Mouse (Mus musculus) splenic B cell, adult 2 months (primary cell): ENCODE measurements around the gene Gins2.

ENCODE experiments used
- DNase-seq: peaks from one replicate; pipeline ENCODE4 v3.0.0-alpha.2; 2011; ENCODE audit warnings: low read depth, low spot score
- H3K27me3 ChIP-seq: 2 replicates; pipeline ENCODE4 v1.6.1; 2012; ENCODE audit warnings: mild to moderate bottlenecking, low read length, moderate library complexity, mixed read lengths; ENCODE audit not compliant: control insufficient read depth, poor library complexity, insufficient read depth, severe bottlenecking
- H3K36me3 ChIP-seq: 2 replicates; pipeline ENCODE4 v1.6.1; 2012; ENCODE audit warnings: mild to moderate bottlenecking, low read length, moderate library complexity, mixed read lengths; ENCODE audit not compliant: control insufficient read depth, poor library complexity, insufficient read depth, severe bottlenecking

Gins2 gene

DNA sequence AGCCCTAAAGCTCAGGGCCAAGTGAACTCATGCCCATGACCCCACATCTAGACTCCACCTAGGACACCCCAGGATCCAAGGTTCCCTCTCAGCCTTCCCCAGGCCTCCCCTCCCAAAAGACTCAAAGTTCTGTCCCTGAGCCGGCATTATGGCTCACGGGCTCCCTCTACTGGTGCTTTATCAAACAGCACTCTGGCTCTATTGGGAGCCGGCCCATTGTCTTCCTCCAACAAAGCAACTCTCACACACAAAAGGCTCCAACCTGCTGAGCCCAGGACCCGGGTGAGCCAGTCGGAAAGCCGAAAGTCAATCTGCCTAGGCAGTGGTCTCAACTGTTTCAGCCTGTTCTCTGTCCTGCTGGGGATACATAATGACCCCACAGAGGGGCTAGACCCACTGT, 29.0 kb upstream of the Gins2 start:
- Histone ChIP-seq H3K36me3 (no peaks in the 10 kb centered on the region), H3K27me3 (peaks cover 1% of the 10 kb centered on the region; the same call in 1 of the 2 replicates)
- DNase-seq = peak; percentile 77

DNA sequence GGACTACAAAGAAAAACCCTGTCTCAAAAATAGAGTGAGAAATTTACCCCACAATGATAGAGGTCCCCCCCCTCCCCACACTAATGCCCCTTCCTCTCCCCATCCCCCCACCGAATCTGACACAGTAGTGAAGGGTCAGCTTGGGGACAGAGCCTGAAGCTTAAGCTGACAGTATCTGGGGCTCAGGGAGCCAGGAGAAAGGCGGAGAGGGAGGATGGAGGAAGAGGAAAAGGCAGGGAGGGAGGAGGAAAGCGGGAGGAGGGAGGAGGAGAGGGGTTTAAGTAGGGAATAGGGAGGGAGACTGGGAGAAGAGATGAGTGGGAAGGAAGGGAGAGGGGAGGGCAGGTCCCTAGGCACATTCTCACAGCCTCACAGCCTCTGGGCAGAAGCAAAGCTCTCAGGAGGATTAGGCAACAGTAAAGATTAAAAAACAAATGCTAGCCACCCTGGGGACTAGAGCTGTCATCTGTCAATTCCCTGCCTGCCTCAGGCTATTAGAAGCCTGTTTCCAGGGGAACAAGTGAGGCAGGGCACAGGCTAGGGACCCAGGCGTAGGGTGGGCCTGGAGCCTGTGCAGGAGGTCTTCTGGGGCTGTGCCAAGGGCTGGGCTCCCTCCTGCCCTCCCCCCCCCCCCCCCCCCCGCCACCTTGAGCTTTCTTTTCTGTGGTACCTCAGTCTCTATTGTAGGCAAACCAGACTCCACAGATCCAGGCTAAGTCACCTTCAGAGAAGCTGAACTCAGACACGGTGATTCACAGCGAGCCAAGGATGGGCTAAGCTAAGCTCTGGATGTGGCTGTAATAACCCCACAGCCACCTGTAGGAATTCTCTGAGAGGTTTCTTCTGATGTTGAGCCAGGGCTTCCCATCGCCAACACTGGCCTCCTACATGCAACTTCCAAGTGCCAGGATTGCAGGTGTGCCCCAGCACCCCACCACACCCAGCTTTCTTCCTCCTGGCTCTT, 27.8 kb upstream of the Gins2 start:
- Histone ChIP-seq H3K36me3 (no peaks in the 10 kb centered on the region), H3K27me3 (peaks cover 1% of the 10 kb centered on the region; the same call in 1 of the 2 replicates)
- no peak for DNase-seq

DNA sequence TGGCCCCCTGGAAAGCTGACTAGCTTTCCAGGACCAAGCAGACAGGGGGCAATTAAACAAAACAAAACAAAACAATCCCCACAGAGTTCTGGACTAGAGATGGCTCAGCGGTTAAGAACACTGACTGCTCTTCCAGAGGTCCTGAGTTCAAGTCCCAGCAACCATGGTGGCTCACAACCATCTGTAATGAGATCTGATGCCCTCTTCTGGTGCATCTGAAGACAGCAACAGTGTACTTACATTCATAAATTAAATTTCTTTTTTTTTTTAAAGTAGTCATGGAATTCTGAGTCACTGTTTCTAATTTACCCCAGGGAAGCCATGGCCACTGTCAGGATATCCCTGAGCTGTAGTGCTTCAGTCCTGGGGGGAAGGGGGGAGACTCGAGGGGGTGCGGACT, 25.4 kb upstream of the Gins2 start:
- H3K36me3 ChIP-seq = no peaks in the 10 kb centered on the region
- no peak for DNase-seq
- peaks cover 1% of the 10 kb centered on the region; the same call in 1 of the 2 replicates for H3K27me3 ChIP-seq

DNA sequence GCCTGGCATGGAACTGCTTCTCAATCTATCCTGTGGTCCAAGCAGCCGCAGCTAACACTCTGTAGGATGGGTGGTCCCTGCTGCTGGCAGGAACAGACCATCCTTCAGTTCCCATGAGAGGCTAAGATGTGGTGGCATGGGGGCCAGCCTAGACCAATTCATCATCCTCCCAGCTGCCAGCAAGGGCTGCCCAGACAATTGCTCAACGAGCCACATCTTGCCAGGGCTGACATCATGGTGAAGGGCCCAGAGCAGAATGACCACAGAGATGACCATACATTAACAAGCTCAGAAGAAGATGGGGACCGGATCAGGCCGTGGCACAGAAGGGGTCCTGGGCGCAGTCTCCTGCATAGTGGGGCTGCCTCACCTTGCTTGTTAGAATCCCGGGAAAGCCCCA, 21.7 kb upstream of the Gins2 start:
- peaks cover 1% of the 10 kb centered on the region; the same call in 1 of the 2 replicates for H3K27me3 ChIP-seq
- no peaks in the 10 kb centered on the region for H3K36me3 ChIP-seq
- no peak for DNase-seq

DNA sequence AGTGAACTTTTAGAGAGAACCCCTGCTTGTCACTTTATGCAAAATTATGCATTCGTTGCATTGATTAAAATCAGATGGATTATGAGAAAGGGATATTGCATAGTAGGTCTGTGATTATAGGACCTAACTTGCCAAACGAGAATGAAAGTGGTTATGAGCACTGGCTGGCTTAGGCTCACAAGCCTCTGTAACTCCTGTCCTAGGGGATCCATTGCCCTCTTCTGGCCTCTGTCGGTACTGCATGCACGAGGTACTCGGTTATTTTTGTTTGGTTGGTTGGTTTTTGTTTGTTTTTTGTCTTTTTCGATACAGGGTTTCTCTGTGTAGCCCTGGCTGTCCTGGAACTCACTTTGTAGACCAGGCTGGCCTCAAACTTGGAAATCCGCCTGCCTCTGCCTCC, 18.8 kb upstream of the Gins2 start:
- Histone ChIP-seq H3K27me3 (no peaks in the 10 kb centered on the region), H3K36me3 (no peaks in the 10 kb centered on the region)
- DNase-seq = peak; percentile 84

DNA sequence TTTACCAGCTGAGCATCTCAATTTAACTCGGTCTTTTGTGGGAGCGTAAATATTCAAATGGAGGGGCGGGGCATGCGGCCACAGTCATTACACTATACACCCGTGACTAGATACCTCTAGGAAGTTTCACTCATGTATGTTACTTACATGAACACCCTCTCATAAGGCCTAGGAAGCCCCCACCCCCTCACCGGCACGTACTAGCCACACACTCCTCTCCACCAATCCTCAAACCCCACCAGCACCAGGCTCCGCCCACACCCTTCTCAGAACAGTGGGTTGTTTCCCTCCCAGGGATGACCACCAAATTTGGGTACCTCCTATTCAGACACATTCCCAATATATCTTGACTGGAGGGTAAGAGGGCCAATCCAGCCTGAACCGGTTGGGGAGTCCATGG, 18.4 kb upstream of the Gins2 start:
- no peaks in the 10 kb centered on the region for H3K27me3 ChIP-seq
- no peaks in the 10 kb centered on the region for H3K36me3 ChIP-seq
- no peak for DNase-seq

DNA sequence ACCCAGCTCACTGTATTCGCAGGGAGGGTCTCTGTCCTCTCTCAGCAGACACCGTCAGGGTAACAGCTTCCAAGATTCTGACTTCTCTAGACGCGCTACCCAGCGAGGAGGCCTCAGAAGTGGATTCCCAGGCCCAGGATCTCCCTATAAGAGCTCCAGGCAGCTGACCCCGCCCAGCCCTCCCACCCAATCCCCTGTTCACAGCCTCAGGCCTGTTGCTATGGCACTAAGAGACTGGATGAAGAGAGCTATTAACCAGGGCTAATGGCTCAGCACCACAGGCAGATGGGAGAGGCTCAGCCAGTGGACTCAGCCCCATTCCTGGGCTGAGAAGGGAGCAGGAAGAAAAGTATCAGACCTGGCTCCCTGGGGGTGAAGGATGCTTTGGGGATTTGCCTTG, 13.6 kb upstream of the Gins2 start:
- H3K36me3 ChIP-seq = no peaks in the 10 kb centered on the region
- H3K27me3 ChIP-seq = no peaks in the 10 kb centered on the region
- DNase-seq = no peak

DNA sequence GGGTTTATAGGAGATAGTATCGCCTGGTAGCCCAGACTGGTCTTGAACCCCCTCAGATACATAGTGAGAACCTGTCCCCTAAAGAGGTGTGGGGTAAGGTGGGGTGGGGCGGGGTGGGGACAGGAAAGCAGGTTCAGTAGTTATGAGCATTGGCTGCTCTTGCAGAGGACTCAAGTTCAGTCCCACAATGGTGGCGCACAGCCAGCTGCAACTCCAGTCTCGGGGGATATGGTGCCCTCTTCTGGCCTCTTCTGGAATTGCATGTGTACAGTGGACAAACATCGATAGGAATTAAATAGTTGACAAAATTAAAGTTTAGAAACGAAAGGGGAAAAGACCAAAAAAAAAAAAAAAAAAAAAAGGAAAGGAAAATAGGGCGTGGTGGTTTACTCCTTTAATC, 10.4 kb upstream of the Gins2 start:
- no peaks in the 10 kb centered on the region for H3K36me3 ChIP-seq
- peak; percentile 84 for DNase-seq
- H3K27me3 ChIP-seq = no peaks in the 10 kb centered on the region

DNA sequence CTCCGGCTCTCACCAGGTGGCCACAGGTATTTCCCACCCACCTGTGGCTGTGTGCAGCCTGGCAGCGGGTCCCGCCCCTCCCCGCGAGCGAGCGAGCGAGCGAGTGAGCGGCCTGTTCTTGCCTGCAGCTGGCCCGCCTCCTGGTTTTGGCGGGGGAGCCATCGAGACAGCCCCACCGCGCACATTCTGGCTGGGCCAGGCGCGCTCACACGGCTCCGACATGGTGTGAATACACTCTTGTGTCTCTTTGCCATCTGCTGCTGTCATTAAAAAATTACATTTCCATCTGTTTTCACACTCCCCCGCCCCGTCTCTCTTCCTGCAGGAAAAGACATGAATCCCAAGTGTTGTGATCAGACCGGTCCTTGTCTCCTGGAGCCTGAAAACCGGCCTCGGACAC, 9.5 kb upstream of the Gins2 start:
- H3K27me3 ChIP-seq = no peaks in the 10 kb centered on the region
- no peaks in the 10 kb centered on the region for H3K36me3 ChIP-seq
- no peak for DNase-seq

DNA sequence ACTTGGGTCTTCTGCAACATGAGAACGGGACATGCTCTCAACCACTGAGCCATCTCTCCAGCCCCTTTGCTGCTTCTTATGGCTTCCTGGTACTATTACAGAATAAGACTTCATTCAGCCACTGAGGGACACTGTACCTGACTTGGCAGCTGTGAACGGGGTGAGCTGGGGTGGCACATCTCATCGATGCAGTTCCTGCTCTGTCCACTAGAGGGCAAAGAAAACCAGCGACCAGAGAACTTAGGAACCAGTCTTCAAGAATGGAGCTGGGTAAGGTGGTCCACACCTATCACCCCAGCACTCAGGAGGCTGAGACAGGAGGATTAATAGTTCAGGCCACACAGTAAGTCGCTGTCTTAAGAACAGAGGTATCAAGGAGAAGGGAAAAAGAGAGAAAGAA, 6.9 kb upstream of the Gins2 start:
- Histone ChIP-seq H3K27me3 (no peaks in the 10 kb centered on the region), H3K36me3 (no peaks in the 10 kb centered on the region)
- peak; percentile 85 for DNase-seq

DNA sequence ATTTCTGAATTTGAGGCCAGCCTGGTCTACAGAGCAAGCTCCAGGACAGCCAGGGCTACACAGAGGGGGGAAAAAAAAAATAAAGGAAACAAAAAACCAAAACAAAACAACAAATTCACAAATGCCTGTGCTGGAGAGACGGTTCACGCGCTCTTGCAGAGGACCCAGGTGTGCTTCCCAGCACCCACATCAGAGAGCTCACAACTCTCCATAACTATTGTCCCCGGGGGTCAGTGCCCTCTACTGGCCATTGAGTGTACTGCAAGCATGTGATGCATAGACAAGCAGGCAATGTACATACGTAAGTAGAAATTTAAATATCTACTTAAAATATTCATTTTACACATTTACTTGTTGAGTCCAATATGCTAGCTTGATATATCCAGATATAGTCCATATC, 5.5 kb upstream of the Gins2 start:
- no peaks in the 10 kb centered on the region for H3K36me3 ChIP-seq
- H3K27me3 ChIP-seq = no peaks in the 10 kb centered on the region
- DNase-seq = peak; percentile 59

DNA sequence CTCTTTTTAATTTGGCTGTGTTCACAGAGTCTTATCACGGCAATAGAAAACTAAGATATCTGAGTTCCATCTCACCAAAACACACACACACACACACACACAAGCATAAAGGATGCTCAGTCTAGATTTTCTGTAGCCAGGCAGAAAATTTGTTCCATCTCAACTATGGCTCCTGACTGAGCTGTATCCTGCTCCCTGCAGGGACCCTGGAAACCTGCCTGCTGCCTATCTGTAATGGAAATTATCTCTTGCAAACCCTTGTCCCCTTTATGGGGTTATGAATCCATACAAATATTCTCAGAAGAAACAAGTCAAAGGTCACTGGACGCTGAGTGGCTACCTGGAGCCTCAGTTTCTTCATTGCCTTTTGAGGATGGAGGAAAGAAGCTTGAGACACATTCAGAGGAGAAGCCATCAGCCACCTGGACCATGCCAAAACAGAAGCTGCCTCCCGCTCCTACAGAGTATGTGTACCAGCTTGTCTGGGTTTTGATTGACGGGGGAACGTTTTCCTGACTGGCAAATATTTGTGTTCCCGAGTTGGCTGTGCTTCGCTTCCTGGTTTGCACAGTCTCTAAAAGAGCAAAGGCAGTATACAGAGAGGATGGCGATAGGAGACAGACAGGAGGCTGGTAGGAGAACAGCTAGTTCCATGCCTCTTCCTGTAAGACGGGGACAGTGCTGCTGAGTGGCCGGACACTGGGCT, 2.6 kb upstream of the Gins2 start:
- no peak for DNase-seq
- no peaks in the 10 kb centered on the region for H3K27me3 ChIP-seq
- H3K36me3 ChIP-seq = no peaks in the 10 kb centered on the region

DNA sequence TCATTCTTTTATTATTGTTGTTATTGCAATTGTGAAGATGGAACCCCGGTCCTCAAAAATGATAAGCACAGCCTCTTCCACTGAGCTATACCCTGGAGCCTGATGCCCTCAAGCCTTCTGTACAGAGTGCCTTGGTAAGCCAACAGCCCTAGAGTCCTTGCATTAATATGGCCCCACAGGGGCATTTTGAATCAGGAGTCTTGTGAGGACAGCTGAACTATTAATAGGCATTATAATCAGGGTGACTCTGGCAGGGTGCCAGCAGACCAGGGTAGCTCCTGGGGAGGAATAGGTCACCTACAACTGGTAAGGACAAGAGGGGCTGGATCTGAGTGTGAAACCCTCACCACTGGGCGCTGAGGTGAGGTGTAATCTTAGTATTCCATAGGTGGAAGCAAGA, 817 bp upstream of the Gins2 start:
- no peaks in the 10 kb centered on the region for H3K27me3 ChIP-seq
- peak; percentile 27 for DNase-seq
- no peaks in the 10 kb centered on the region for H3K36me3 ChIP-seq

DNA sequence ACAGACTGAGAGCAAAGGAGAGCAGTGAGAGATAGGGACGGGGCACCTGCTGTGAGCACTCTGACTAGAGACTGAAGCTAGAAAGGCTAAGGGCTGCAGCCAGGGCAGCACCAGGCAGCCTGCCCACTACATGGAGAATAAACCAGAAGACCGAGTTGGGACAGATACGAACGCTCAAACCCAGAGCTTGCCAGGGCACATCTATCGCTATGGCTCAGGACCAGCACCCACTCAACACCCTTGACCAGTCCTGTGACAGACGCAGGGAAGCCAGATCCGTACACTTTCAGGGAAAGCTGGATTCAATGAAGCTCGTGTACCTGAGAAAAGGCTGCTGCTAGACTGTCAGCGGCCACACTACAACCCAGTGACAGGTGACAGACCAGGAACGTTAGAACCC, 3.6 kb downstream of the Gins2 start:
- DNase-seq = no peak
- Histone ChIP-seq H3K36me3 (no peaks in the 10 kb centered on the region), H3K27me3 (no peaks in the 10 kb centered on the region)

DNA sequence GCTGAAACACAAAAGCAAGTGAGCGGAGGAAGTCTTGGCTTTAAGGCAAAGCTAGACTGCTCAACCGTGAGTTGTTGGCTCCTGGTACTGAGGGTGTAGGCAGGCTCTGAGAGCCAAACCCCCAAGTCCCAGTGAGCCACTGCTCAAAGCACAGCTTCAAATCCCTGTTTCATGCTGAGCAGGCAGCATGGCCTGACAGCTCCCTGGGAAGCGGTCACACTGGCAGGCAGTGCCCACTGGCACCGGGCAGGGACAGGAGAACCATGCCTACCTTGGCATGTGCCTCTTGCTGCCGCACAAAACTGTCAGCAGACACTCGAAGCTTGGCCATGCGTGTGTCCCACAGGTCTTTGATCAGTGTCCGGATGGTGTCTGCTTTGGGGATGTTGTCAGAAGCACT, 7.3 kb downstream of the Gins2 start:
- Histone ChIP-seq H3K27me3 (no peaks in the 10 kb centered on the region), H3K36me3 (peaks cover 19% of the 10 kb centered on the region)
- no peak for DNase-seq
